Mouse (Mus musculus) heart, embryonic 11.5 days (tissue): ENCODE data around the gene Ttyh2. TPM values are rescaled to one million over a fixed set of nuclear protein-coding genes. Genes with fewer than 3 reads are reported as not detected.
"Not testable (repeated sequence)": the region's sequence is repeated elsewhere in the genome, so short reads cannot be mapped to it uniquely, and the experiment has no call there.

ENCODE experiments used
- ATAC-seq: fragments of 200-750 bp; cut with Nextera tagmentation; replicated peaks from 2 replicates; pipeline ENCODE4 v1.8.0; 2017; ENCODE audit warnings: moderate library complexity; ENCODE audit not compliant: insufficient number of reproducible peaks, low FRiP score, low TSS enrichment
- H3K27ac ChIP-seq: fragments of 300-500 bp; sonication (generic); 2 replicates; pipeline ENCODE4 v1.5.1; 2014; ENCODE audit warnings: mild to moderate bottlenecking, low read depth, low read length
- H3K27me3 ChIP-seq: fragments of 300-500 bp; sonication (generic); 2 replicates; pipeline ENCODE4 v1.6.1; 2014; ENCODE audit warnings: mild to moderate bottlenecking, low read length, mixed read lengths; ENCODE audit not compliant: control insufficient read depth, insufficient read depth
- H3K36me3 ChIP-seq: fragments of 300-500 bp; sonication (generic); 2 replicates; pipeline ENCODE4 v1.6.1; 2014; ENCODE audit warnings: mild to moderate bottlenecking, low read length, moderate library complexity, mixed read lengths; ENCODE audit not compliant: control insufficient read depth, insufficient read depth
- H3K4me1 ChIP-seq: fragments of 300-500 bp; sonication (generic); 2 replicates; pipeline ENCODE4 v1.6.1; 2014; ENCODE audit warnings: low read length; ENCODE audit not compliant: control insufficient read depth, insufficient read depth
- H3K4me2 ChIP-seq: fragments of 300-500 bp; sonication (generic); 2 replicates; pipeline ENCODE4 v1.6.1; 2014; ENCODE audit warnings: mild to moderate bottlenecking, moderate library complexity
- H3K4me3 ChIP-seq: fragments of 300-500 bp; sonication (generic); 2 replicates; pipeline ENCODE4 v1.5.1; 2014; ENCODE audit warnings: low read depth, low read length
- H3K9ac ChIP-seq: fragments of 300-500 bp; sonication (generic); 2 replicates; pipeline ENCODE4 v1.6.1; 2014; ENCODE audit warnings: mild to moderate bottlenecking, low read depth, low read length, moderate library complexity
- H3K9me3 ChIP-seq: fragments of 300-500 bp; sonication (generic); replicated peaks from 2 replicates; pipeline ENCODE4 v1.6.1; 2016; ENCODE audit warnings: low read length; ENCODE audit not compliant: control insufficient read depth
- whole genome bisulfite sequencing: fragments of 180-500 bp; shearing (Covaris S2); extraction: QIAGEN DNeasy Blood & Tissue Kit; methylation state at CpG from one replicate; pipeline ENCODE4 v1.1.7; 2014; ENCODE audit not compliant: insufficient replicate concordance; 5-methylcytosine and 5-hydroxymethylcytosine counted together
- polyA plus RNA-seq: library from polyadenylated mRNA; unstranded; fragments of >200 nt; fragmentation: Nextera tagmentation; extraction: Ambion mirVana; gene quantifications from 2 replicates; pipeline ENCODE4 v1.2.1, GENCODE M21; 2014

The Ttyh2 gene
- polyA plus RNA-seq, 1 experiment from 2014 or later, result 5.1 TPM

GRCm38 (mm10) chr11:114672794-114673718 is 2.2 kb upstream of the Ttyh2 start:
- H3K27me3 ChIP-seq, result peaks cover 4% of the 10 kb centered on the region
- no peak overlapping the region for H3K27ac ChIP-seq
- H3K36me3 ChIP-seq, result peaks cover 17% of the 10 kb centered on the region
- H3K4me1 ChIP-seq, result peaks cover 30% of the 10 kb centered on the region
- H3K4me2 ChIP-seq, result no peak overlapping the region
- no peaks in the 10 kb centered on the region for H3K9me3 ChIP-seq
- WGBS, result 63% methylated on average over 9 of the region's 9 CpGs
- no peak for ATAC-seq
- H3K9ac ChIP-seq, result no peak overlapping the region
- H3K4me3 ChIP-seq, result no peak overlapping the region

GRCm38 (mm10) chr11:114673719-114674050 is 1.5 kb upstream of the Ttyh2 start:
- ATAC-seq, result no peak
- Histone ChIP-seq H3K4me3 (no peak overlapping the region), H3K9me3 (no peaks in the 10 kb centered on the region), H3K36me3 (peaks cover 17% of the 10 kb centered on the region), H3K9ac (no peak overlapping the region), H3K4me2 (no peak overlapping the region), H3K4me1 (peaks cover 30% of the 10 kb centered on the region), H3K27me3 (peaks cover 6% of the 10 kb centered on the region), H3K27ac (no peak overlapping the region)
- 91% methylated on average over 2 of the region's 2 CpGs for WGBS

- H3K4me3 ChIP-seq, result no peak overlapping the region
- H3K9ac ChIP-seq, result no peak overlapping the region
- peaks cover 6% of the 10 kb centered on the region for H3K27me3 ChIP-seq
- H3K36me3 ChIP-seq, result peaks cover 17% of the 10 kb centered on the region
- no peak overlapping the region for H3K27ac ChIP-seq
- ATAC-seq, result no peak
- H3K4me1 ChIP-seq, result peaks cover 33% of the 10 kb centered on the region
- no peaks in the 10 kb centered on the region for H3K9me3 ChIP-seq
- no peak overlapping the region for H3K4me2 ChIP-seq
- 51% methylated on average over 8 of the region's 8 CpGs for WGBS
These were observed 1.1 kb upstream of the Ttyh2 start for GRCm38 (mm10) chr11:114674180-114674579.

- H3K9me3 ChIP-seq, H3K9ac ChIP-seq, H3K27me3 ChIP-seq, H3K27ac ChIP-seq, ATAC-seq, H3K4me3 ChIP-seq: not testable (repeated sequence)
- H3K4me1 ChIP-seq, result peaks cover 35% of the 10 kb centered on the region
- peak overlapping the region; percentile 99 for H3K4me2 ChIP-seq
- 100% methylated on average over 1 of the region's 3 CpGs for WGBS
- H3K36me3 ChIP-seq, result peaks cover 17% of the 10 kb centered on the region
These were observed 435 bp upstream of the Ttyh2 start for GRCm38 (mm10) chr11:114674796-114675195.

GRCm38 (mm10) chr11:114675826-114676401 is 683 bp downstream of the Ttyh2 start:
- peaks cover 6% of the 10 kb centered on the region for H3K27me3 ChIP-seq
- H3K9ac ChIP-seq, result peak overlapping the region; percentile 76
- no peak overlapping the region for H3K27ac ChIP-seq
- H3K36me3 ChIP-seq, result peaks cover 17% of the 10 kb centered on the region
- no peak for ATAC-seq
- H3K4me1 ChIP-seq, result peaks cover 29% of the 10 kb centered on the region
- no peaks in the 10 kb centered on the region for H3K9me3 ChIP-seq
- H3K4me2 ChIP-seq, result peak overlapping the region; percentile 99
- 1% methylated on average over 27 of the region's 27 CpGs for WGBS
- H3K4me3 ChIP-seq, result peak overlapping the region; percentile 65

- no peak for ATAC-seq
- peaks cover 30% of the 10 kb centered on the region for H3K4me1 ChIP-seq
- H3K36me3 ChIP-seq, result peaks cover 17% of the 10 kb centered on the region
- 5% methylated on average over 14 of the region's 14 CpGs for WGBS
- peak overlapping the region; percentile 99 for H3K4me2 ChIP-seq
- no peaks in the 10 kb centered on the region for H3K9me3 ChIP-seq
- no peak overlapping the region for H3K27ac ChIP-seq
- H3K4me3 ChIP-seq, result peak overlapping the region; percentile 65
- peak overlapping the region; percentile 76; the same call in 1 of the 2 replicates for H3K9ac ChIP-seq
- H3K27me3 ChIP-seq, result peaks cover 6% of the 10 kb centered on the region
These were observed 1.2 kb downstream of the Ttyh2 start for GRCm38 (mm10) chr11:114676431-114676830.

- H3K4me3 ChIP-seq, result no peak overlapping the region; the same call in 1 of the 2 replicates
These were observed 1.8 kb downstream of the Ttyh2 start for GRCm38 (mm10) chr11:114676896-114677530.

GRCm38 (mm10) chr11:114679582-114679981 is 4.4 kb downstream of the Ttyh2 start:
- Histone ChIP-seq H3K27ac (peak overlapping the region; percentile 5; the same call in 1 of the 2 replicates), H3K4me1 (peaks cover 35% of the 10 kb centered on the region), H3K4me2 (no peak overlapping the region), H3K4me3 (no peak overlapping the region), H3K36me3 (no peaks in the 10 kb centered on the region), H3K9ac (no peak overlapping the region), H3K9me3 (no peaks in the 10 kb centered on the region), H3K27me3 (peaks cover 6% of the 10 kb centered on the region)
- no peak for ATAC-seq
- WGBS, result 38% methylated on average over 8 of the region's 8 CpGs

More at GRCm38 (mm10) chr11:114676896-114677530, 1.8 kb downstream of the Ttyh2 start:
- H3K4me1 ChIP-seq, result peaks cover 30% of the 10 kb centered on the region
- no peak overlapping the region for H3K27ac ChIP-seq
- H3K36me3 ChIP-seq, result peaks cover 12% of the 10 kb centered on the region
- H3K4me2 ChIP-seq, result peak overlapping the region; percentile 99
- ATAC-seq, result no peak
- H3K9me3 ChIP-seq, result no peaks in the 10 kb centered on the region
- 58% methylated on average over 9 of the region's 9 CpGs for WGBS
- no peak overlapping the region for H3K9ac ChIP-seq
- peaks cover 6% of the 10 kb centered on the region for H3K27me3 ChIP-seq
